Mouse (Mus musculus) heart, adult 9 months (tissue): ENCODE measurements around the gene Gm28048.

ENCODE experiments used
- DNase-seq, 2 experiments: peaks; one replicate each; pipeline ENCODE4 v3.0.0; 2022; ENCODE audit warnings: low spot score in 2 of 2

The Gm28048 gene

GRCm38 (mm10) chr11:22859633-22860334 is 122.1 kb downstream of the Gm28048 start:
- DNase-seq, result peak; percentile 89 to 91

GRCm38 (mm10) chr11:22859301-22859632 is 122.6 kb downstream of the Gm28048 start:
- no peak for DNase-seq

- peak in 1 of 2 experiments; percentile 48 for DNase-seq
Observed at GRCm38 (mm10) chr11:22858441-22859300, 123.2 kb downstream of the Gm28048 start.

DNA sequence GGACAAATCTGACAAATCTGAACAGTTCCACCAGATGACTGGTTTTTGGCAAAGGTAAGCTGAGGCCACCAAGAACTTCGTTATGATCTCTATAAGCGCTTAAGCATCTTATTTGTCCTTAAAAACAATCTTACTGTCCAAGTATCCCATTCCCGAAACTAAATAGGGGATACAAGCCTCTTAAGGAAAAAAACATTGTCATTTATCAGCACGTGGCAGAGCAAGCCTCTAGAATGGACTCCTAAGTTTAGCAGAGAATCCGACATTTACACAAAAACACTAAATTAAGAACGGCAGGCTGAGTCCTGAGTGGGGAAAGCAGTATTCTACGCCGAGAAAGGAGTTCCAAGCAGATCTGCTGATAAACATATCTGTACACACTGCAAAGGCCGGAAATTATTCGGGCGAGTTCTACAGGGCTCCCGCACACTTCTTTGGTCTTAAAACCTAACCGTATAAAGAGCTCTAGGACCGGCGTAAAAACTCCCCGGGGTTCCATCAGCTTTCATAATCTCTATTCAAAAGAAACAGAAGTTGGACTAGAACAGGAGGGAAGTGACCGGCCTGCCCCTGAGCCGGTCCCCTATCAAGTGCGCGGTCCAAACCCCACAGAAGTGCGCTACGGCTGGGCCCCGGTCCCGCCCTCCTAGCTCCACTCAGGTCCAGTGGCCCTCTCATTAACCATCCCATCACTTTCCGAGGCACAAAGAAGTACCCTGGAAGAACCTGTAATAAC is 124.0 kb downstream of the Gm28048 start:
- DNase-seq, result no peak

GRCm38 (mm10) chr11:22857106-22857704 is 124.7 kb downstream of the Gm28048 start:
- DNase-seq, result no peak

- DNase-seq, result no peak
Observed at GRCm38 (mm10) chr11:22856371-22856965, 125.4 kb downstream of the Gm28048 start.

GRCm38 (mm10) chr11:22854571-22854970 is 127.3 kb downstream of the Gm28048 start:
- DNase-seq, result no peak

GRCm38 (mm10) chr11:22853477-22854157 is 128.3 kb downstream of the Gm28048 start:
- DNase-seq, result no peak

- DNase-seq, result no peak
Observed at GRCm38 (mm10) chr11:22852510-22852909, 129.4 kb downstream of the Gm28048 start.

DNA sequence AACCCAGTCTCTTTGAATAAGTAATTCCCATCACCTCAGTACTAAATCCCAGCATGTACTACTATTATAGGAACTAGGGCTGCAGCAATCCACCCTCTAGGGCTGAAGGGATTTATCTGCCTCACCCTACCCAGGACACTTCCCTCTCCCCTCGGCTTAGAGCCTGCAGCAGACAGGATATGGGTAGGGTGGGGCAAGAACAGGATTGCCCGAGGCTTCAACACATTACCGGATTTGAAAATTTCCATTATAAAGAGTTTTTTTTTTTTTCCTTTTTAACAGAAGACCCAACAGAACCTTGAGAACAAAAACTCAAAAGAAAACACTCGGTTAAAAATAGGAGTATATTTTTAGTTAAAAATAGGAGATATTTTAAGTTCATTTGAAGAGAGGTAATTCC is 130.5 kb downstream of the Gm28048 start:
- peak in 1 of 2 experiments; percentile 57 for DNase-seq

DNA sequence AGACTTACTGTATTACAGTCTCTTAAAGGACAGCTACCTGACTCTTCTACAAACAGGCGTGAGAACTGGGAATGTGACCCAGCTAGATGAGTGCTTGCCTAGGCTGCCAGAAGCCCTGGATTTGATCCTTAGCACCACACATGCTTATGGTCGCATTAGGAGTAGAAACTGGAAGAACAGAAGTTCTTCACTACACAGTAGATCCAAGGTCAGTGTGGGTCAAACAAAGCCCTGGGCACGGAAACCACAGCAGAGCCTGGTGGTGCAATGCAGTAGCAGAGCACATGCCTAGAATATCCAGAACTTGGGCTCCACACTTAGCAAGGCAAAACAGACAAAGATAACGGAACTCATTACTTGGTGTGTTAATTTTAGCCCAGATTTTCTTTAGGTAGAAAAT is 131.8 kb downstream of the Gm28048 start:
- DNase-seq, result no peak

DNA sequence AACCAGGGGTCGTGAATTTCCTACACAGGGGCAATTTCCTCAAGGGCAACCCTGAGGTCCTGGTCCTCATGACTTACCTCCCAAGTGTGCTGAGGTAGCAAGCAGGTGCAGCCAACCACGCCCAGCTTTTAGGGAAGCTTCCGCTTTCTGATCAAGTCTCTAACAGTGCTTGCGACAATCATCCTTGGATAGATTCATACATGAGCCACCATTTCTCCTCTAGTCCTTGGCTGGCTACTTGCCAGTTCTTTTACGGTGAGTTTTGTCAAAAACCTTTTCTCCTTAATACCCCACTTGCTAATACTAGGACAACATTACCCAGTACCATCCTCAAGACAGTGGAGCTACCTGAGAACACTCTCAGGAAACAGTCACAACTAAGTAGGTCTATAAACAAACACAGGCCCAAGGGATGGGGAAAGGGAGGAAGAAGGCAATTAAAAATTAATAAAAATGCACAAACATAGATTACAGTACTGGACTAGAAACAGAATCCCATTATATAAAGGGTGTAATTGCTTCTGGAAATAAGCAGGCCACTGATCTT is 133.2 kb downstream of the Gm28048 start:
- no peak for DNase-seq

- DNase-seq, result peak; percentile 71 to 76
Observed at GRCm38 (mm10) chr11:22847732-22848648, 133.9 kb downstream of the Gm28048 start.

GRCm38 (mm10) chr11:22846960-22847731 is 134.7 kb downstream of the Gm28048 start:
- no peak for DNase-seq

DNA sequence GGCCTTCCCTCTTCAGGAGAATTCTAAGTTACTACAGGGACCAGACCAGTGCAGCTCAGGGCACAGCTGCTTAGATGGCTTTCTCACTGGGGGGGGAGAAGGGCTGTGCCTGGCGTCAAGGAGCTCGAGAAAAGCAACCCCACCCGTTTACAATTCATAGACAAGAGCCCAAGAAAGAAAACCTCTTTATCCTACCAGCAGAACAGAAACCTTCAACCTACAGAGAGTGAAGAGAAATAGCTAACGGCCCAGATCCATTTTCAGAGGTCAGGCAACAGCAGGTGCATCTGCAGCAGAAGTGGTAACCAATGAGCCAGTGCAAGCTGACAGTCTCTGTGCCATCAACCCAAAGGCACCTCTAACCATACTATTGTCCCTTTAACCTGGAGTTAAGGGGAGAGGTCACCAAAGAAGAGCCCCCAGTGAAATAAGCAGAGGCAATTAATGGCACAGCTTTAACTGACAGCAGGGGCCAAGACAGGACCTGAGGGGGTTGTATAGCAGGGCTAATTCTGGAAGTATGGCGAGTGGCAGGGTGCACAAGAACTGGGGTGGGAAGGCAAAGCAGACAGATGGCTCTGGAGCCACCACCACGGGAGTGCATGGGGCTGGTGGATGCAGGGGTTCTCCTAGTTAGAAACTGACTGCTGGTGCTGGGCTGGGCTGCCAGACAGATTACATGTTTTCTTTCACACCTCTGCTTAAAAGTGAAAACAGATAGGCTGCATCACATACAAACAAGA is 135.6 kb downstream of the Gm28048 start:
- DNase-seq, result no peak

DNA sequence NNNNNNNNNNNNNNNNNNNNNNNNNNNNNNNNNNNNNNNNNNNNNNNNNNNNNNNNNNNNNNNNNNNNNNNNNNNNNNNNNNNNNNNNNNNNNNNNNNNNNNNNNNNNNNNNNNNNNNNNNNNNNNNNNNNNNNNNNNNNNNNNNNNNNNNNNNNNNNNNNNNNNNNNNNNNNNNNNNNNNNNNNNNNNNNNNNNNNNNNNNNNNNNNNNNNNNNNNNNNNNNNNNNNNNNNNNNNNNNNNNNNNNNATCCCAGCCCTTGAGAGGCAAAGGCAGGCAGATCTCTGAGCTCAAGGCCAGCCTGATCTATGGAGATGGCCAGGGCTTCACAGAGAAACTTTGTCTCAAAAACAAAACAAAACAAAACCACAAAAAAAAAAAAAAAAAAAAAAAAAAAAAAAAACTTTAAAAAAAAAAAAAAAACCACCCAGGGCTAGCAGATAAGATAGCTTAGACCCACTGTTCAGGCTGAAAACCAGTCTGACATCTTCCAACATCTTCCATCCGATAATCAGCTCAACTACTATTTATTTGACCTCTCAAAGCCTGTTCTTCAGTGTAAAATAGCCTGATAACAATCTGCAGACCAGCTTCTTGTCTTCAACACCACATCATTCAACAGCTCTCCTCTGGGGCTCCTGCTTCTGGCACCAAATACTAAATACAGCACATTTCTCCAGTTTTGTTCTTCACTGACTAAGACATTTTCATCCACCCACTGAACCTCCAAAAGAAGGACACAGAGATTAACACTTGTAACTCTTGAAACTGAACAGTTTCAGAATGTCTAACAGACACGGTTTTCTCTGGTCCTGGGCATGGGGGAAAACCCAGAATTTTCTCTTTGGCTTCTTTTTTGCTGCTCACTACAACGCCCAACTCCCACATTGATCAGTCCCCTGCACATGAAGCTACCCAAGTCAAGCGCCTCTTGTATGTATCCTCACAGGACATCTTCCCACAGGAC is 136.9 kb downstream of the Gm28048 start:
- DNase-seq, result no peak

DNA sequence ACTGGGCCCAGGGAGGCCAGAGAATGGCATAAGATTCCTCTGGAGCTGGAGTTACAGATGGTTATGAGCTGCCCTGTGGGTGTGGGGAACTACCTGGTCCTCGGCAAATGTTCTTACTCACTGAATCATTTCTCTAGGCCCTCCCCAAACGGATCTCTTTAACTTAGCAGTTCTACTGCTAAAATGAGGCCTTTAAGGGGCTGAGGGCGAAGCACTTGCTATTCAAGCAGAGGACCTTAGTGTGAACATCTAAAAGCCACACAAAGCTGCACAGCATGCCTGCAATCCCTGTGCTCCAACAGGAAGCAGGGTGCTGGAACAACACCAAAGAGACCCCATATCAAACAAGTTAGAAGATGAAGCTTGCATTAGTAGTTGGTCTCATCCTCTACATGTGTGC is 142.4 kb downstream of the Gm28048 start:
- DNase-seq, result no peak
